Mouse (Mus musculus) bone marrow macrophage, adult 2 months (primary cell): ENCODE measurements around the gene Dnm3. TPM values are rescaled to one million over a fixed set of nuclear protein-coding genes. Genes with fewer than 3 reads are reported as not detected.

Experiments
- H3K27ac ChIP-seq: 2 replicates; pipeline ENCODE4 v1.5.1; 2012; ENCODE audit warnings: low read depth, low read length; ENCODE audit not compliant: insufficient read depth
- H3K4me1 ChIP-seq: 2 replicates; pipeline ENCODE4 v1.6.1; 2012; ENCODE audit warnings: low read length; ENCODE audit not compliant: control insufficient read depth, insufficient read depth
- H3K4me3 ChIP-seq: 2 replicates; pipeline ENCODE4 v1.5.1; 2012; ENCODE audit warnings: mild to moderate bottlenecking, low read length, moderate library complexity; ENCODE audit not compliant: insufficient read depth
- CTCF ChIP-seq: IDR thresholded peaks from 2 replicates; pipeline ENCODE4 v1.5.1; 2012; ENCODE audit warnings: low read depth, mild to moderate bottlenecking, low read length, moderate library complexity
- POLR2A ChIP-seq: IDR thresholded peaks from 2 replicates; pipeline ENCODE4 v1.6.1; 2012; ENCODE audit warnings: mild to moderate bottlenecking, low read depth, low read length, borderline replicate concordance
- polyA plus RNA-seq: library from polyadenylated mRNA; stranded (reverse); fragments of >200 nt; gene quantifications from 2 replicates; pipeline ENCODE4 v1.2.4, GENCODE M21; 2012; ENCODE audit not compliant: missing spikeins, insufficient read depth, insufficient read length

Gene Dnm3
- polyA plus RNA-seq, 1 experiment, result 0.29 TPM

- Histone ChIP-seq H3K27ac (no peak overlapping the region), H3K4me3 (no peak overlapping the region), H3K4me1 (peaks cover 30% of the 10 kb centered on the region)
- TF ChIP-seq POLR2A (no peak), CTCF (no peak)
These were observed 294.4 kb downstream of the Dnm3 start for GRCm38 (mm10) chr1:162183438-162183837.

GRCm38 (mm10) chr1:162181187-162181975 lies 296.5 kb downstream of the Dnm3 start:
- H3K4me3 ChIP-seq, result no peak overlapping the region
- H3K27ac ChIP-seq, result peak overlapping the region; percentile 24; the same call in 1 of the 2 replicates
- no peak for TF ChIP-seq POLR2A
- H3K4me1 ChIP-seq, result peaks cover 18% of the 10 kb centered on the region

- Histone ChIP-seq H3K4me3 (no peak overlapping the region), H3K27ac (no peak overlapping the region), H3K4me1 (peaks cover 12% of the 10 kb centered on the region)
- TF ChIP-seq CTCF (no peak), POLR2A (no peak)
These were observed 297.4 kb downstream of the Dnm3 start for GRCm38 (mm10) chr1:162180451-162180850.

- no peak overlapping the region for H3K27ac ChIP-seq
- H3K4me1 ChIP-seq, result peaks cover 8% of the 10 kb centered on the region
- no peak overlapping the region for H3K4me3 ChIP-seq
- TF ChIP-seq CTCF (no peak), POLR2A (no peak)
These were observed 298.4 kb downstream of the Dnm3 start for GRCm38 (mm10) chr1:162179401-162179800.

- Histone ChIP-seq H3K27ac (no peak overlapping the region), H3K4me1 (no peaks in the 10 kb centered on the region), H3K4me3 (no peak overlapping the region)
- TF ChIP-seq POLR2A (no peak), CTCF (no peak)
These were observed 305.0 kb downstream of the Dnm3 start for GRCm38 (mm10) chr1:162172806-162173205.

GRCm38 (mm10) chr1:162163687-162164484 lies 313.9 kb downstream of the Dnm3 start:
- peak overlapping the region; percentile 60; the same call in 1 of the 2 replicates for H3K27ac ChIP-seq
- no peak for TF ChIP-seq CTCF
- no peak for TF ChIP-seq POLR2A
- no peak overlapping the region for H3K4me3 ChIP-seq
- peaks cover 19% of the 10 kb centered on the region for H3K4me1 ChIP-seq

- peaks cover 19% of the 10 kb centered on the region for H3K4me1 ChIP-seq
- no peak overlapping the region for H3K27ac ChIP-seq
- TF ChIP-seq CTCF (no peak), POLR2A (no peak)
- no peak overlapping the region for H3K4me3 ChIP-seq
These were observed 315.2 kb downstream of the Dnm3 start for GRCm38 (mm10) chr1:162162677-162163076.

GRCm38 (mm10) chr1:162162249-162162648 lies 315.6 kb downstream of the Dnm3 start:
- TF ChIP-seq POLR2A (no peak), CTCF (no peak)

GRCm38 (mm10) chr1:162160718-162161117 lies 317.1 kb downstream of the Dnm3 start:
- Histone ChIP-seq H3K4me1 (peaks cover 19% of the 10 kb centered on the region), H3K27ac (no peak overlapping the region), H3K4me3 (no peak overlapping the region)
- TF ChIP-seq CTCF (no peak), POLR2A (no peak)

More at GRCm38 (mm10) chr1:162162249-162162648, 315.6 kb downstream of the Dnm3 start:
- peaks cover 19% of the 10 kb centered on the region for H3K4me1 ChIP-seq
- H3K27ac ChIP-seq, result no peak overlapping the region
- H3K4me3 ChIP-seq, result no peak overlapping the region

- TF ChIP-seq CTCF, result no peak
- TF ChIP-seq POLR2A, result no peak
- H3K4me3 ChIP-seq, result no peak overlapping the region
- peaks cover 2% of the 10 kb centered on the region for H3K4me1 ChIP-seq
- H3K27ac ChIP-seq, result no peak overlapping the region
These were observed 319.3 kb downstream of the Dnm3 start for GRCm38 (mm10) chr1:162158486-162158885.
